Mouse (Mus musculus): ENCODE measurements around the gene Dnaic1.
"Not testable (repeated sequence)": the region's sequence is repeated elsewhere in the genome, so short reads cannot be mapped to it uniquely, and the experiment has no call there.

Dnaic1 gene

DNA sequence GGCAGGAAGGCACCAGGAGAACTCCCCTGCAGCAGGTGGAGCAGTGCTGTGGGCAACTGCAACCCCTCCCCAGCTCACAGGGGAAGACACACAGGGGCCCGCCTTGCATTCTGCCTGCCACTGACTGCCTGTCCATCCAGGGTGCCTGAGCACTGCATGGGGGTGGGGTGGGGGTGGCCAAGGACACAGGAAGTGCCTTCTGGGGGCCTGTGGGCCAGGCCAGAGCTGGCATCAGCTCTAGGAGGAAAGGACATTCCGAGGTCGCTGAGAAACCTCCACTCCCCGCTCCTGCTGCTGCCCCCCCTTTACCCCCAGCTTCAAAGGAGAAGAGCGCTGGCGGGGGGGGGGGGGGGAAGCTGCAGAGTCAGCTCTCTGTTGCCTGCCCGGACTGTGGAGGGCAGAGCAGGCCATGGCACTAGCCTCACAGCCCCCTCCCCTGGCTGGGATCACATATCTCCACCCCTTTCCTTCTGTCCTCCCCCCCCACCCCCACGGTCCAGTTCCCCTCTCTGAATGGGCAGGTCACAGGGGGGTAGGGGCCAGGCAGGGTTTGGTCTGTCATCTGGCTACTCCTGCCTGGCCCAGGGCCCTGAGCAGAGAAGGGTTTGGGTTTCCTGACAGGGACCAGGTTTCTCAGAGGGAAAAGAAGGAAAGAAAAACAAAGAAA, 95.6 kb downstream of the Dnaic1 start:
- DNase-seq (ENCODE audit: low spot score in 2 of 2): no peak

DNA sequence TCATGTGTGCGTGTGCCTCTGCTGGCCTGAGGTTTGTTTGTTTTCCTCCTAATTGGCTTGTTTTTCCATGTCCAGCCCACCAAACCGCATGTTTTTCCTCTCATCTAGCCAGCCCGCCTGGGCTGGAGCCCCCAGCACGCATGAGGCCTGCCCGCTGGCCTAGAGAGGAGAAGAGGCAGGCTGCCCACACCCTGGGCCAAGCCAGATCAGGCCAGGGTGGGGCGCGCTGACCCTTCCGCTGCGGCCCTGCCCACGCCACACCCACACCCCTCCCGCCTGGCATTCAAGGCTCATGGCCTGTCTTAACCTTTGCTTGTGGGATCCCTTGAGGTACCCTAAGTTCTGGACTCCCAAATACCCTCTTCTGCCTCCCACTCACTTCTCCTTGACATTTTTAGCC, 97.1 kb downstream of the Dnaic1 start:
- DNase-seq (ENCODE audit: low spot score in 2 of 2): no peak

- no peak for DNase-seq (ENCODE audit: low spot score in 2 of 2)
These were observed 101.3 kb downstream of the Dnaic1 start for GRCm38 (mm10) chr4:41670836-41671235.

- DNase-seq (ENCODE audit: low spot score in 2 of 2): no peak
These were observed 101.9 kb downstream of the Dnaic1 start for GRCm38 (mm10) chr4:41671500-41671899.

GRCm38 (mm10) chr4:41671963-41672480, 102.4 kb downstream of the Dnaic1 start:
- DNase-seq (ENCODE audit: low spot score in 2 of 2): no peak

DNA sequence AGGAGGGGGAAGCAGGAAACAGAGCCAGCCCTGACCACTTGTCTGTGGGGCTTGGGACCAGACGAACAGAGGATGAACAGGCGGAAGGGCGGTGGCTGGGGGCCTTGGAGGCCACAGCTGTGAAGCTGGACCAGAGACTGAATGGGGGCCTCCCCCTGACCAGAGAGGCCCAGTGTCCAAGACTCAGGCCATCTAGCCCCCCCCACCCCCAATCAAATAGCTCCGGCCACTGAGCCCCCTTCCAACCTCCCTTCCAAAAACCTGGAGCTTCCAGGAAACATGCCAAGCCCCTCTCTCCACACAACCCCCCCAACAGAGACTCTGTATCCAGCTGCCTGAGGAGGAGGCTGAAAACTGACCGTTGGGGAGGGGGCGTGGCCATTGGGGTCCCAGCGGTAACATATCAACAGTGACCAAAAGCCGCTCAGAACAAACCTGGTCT, 103.0 kb downstream of the Dnaic1 start:
- DNase-seq (ENCODE audit: low spot score in 2 of 2): no peak

DNA sequence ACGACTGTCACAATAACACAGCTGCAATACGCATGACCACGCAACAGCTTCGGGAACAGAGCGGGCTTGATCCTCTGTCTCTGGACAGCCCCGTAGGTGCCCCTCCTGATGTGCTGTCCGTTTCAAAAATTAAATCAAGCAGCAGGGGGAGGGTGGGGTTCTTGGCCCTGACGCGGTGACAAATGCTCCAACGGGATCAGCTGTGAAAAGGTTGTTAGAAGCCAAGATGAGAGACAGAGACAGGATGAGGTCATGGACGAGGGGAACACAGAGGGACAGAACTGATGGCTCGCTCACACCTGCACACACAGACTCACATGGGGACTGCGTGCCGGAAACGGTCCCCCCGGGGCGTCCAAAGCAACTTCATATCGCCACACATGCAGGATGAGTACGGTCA, 103.6 kb downstream of the Dnaic1 start:
- DNase-seq (ENCODE audit: low spot score in 2 of 2): no peak

- DNase-seq (ENCODE audit: low spot score in 2 of 2): no peak
These were observed 106.9 kb downstream of the Dnaic1 start for GRCm38 (mm10) chr4:41676248-41677005.

DNA sequence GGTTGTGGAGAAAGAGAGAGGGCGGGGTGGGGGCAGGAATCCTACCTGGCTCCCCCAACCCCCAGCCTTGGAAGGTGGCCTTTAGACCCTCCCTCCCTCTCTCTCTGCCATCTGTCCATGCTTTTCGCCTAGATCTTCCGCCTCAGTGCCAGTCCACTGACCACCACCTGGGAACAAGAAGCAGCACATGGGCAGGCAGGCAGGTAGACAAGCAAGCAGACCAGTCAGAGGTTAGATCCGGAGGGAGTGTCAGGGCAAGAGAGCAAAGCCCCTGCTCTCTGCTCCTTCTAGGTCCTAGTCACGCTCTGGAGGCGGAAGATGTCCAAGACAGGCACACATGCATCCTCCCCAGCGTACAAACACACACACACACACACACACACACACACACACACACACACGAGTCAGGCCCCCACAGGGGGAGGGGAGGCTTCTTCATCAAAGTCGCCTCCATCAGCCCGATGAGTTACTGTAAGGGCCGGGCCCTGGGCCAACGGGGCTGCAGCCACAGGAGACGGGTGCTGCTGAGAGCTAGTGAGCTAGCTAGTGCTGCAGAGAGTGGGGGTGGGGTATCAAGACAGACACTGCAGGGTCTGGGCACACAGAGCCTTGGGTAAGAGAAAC, 107.5 kb downstream of the Dnaic1 start:
- no peak for DNase-seq (ENCODE audit: low spot score in 2 of 2)

- no peak for DNase-seq (ENCODE audit: low spot score in 2 of 2)
These were observed 109.3 kb downstream of the Dnaic1 start for GRCm38 (mm10) chr4:41678863-41679262.

DNA sequence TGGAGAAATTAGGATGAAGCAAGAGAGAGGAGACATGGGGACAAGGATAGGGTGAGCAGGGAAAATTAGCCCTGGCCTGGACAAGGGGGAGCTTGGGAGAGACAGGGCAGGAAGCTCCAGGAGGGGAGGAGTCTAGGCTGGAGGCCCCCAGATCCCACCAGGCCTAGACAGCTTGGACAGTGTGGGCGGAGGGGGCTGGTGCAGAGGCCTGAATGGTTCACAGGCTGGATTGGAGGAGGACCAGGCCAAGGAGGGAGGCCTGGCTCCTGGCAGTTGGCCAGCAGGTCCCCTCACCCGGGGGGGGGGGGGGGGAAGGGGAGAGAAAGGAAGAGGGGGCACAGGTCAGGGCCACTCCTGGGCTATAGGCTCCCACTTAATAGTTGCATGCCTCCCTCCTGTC, 109.7 kb downstream of the Dnaic1 start:
- no peak for DNase-seq (ENCODE audit: low spot score in 2 of 2)

DNA sequence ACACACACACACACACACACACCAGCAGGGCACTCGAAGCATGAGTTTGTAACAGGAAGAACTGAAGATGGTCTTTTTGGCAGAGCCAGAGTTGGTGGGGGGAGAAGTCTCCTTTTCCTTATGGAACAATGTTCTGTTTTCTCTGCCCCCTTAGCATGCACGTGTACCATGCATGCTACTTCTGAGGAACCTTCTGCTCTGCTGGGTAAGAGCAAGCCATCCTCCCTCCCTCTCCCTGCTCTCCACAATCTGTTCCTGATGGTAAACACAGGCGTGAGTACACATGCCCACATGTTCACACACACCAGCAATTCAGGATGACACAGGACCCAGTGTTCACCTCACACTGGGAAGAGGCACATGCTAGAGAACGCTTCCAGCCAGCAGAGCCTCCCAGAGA, 111.6 kb downstream of the Dnaic1 start:
- no peak for DNase-seq (ENCODE audit: low spot score in 2 of 2)

- DNase-seq (ENCODE audit: low spot score in 2 of 2): no peak
These were observed 112.4 kb downstream of the Dnaic1 start for GRCm38 (mm10) chr4:41681947-41682346.

DNA sequence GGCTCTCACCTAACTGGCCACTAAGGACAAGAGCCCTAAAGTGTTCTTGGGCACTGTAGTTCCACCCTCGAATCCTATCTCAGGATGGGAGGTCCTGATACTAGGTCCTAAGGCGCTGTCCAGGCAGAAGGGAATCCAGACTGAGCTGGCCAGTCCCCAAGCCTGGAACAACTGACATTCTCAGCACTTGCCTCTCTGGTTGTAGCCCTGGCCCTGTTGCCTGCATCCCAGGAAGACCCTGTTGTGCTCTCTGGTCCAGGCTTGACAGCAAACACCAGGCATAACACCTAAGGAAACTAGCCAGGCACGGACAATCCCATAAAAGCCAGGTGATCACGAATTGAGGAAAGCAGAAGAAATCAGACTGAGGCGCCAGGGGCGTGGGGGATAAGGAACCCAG, 113.2 kb downstream of the Dnaic1 start:
- no peak for DNase-seq (ENCODE audit: low spot score in 2 of 2)

DNA sequence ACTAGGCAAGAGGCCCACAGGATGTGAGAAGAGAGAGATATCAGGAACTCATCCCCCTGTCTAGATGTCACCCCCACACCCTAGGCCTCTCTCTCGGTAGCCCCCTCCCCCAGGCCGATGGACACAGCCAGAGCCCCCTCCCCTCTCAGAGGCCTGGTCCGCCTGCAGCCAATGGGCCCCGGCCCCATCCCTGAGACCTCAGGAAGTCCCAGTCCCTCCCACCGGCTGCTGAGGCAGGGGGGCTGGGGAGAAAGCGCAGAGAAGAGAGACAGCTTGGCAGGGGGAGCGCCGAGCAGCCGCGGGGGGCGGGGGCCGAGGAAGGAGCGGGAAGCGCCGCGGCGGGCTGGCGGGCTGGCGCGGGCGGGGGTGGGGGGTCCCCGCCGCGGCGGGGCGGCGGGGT, 113.7 kb downstream of the Dnaic1 start:
- DNase-seq (ENCODE audit: low spot score in 2 of 2): not testable (repeated sequence)

DNA sequence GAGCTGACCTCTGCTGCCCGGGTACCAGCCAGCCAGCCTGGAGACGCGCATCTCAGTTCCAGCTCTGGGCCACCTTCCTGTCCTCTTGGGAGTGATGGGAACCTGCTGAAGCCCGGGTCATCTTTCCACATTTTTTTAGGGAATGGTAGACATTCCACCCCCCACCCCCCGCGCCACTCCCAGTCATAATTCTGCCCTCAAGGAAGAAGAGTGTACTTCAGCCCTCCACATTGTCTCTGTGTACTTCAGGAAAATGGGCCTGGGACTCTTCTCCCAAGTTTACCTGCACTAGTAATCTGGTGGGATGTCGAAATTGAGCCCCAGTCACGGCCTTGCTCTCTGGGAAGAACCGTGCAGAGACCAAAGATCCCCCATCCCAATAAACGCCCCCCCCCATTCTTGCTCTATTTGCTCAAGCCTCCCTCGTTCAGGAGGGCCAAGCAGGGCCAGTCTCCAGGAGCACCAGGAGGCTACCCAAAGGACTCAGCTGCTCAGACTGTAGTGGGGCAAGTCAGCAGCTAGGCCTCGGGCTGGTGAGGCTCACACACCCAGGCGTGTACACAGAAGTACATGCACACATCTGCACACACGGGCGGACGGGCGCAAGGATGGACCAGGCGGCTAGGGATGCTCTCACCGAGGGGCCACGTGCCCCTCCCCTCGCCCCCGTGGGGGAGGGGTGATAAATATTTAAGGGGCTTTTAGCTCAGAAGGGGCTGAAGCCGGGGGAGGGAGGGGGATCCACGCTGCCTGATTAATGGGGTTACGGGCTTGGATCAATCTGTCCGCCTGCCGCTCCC, 114.8 kb downstream of the Dnaic1 start:
- DNase-seq (ENCODE audit: low spot score in 2 of 2): not testable (repeated sequence)

GRCm38 (mm10) chr4:41684931-41685453, 115.4 kb downstream of the Dnaic1 start:
- DNase-seq (ENCODE audit: low spot score in 2 of 2): not testable (repeated sequence)

DNA sequence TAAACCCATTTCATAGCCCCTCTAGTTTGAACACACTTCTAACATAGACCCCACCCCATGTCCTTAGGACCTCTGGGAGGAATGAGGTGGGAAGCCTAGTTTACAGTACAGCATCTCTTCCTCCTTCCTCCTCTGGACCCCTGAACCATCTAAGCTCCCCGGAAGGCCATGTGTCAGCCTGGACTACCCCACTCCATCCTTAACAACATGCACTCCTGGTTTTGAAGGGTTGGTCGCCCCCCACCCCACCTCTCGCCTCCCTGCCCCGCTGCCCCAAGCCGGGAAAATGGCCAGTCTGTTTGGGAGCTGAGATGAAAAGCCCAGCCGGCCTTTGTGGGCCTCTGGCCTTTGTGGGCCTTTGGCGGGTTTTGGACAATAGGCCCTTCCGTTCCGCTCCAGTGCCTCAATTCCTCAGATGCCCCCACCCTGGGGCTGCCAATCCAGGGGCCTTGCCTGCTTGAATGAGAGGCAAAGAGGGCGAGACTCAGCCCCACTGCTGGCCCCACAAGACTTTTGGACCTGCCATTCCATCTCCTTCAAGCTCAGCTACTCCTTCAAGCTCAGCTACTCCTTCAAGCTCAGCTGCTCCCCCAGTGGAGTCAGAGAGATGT, 116.4 kb downstream of the Dnaic1 start:
- not testable (repeated sequence) for DNase-seq (ENCODE audit: low spot score in 2 of 2)
